Mouse (Mus musculus): ENCODE measurements at regions not wholly inside any gene's neighbourhood (a gene's known extent, or its start where the extent isn't known, plus 50 kb on each side); places are given as distances from the start of the nearest gene placed in this dataset.

DNA sequence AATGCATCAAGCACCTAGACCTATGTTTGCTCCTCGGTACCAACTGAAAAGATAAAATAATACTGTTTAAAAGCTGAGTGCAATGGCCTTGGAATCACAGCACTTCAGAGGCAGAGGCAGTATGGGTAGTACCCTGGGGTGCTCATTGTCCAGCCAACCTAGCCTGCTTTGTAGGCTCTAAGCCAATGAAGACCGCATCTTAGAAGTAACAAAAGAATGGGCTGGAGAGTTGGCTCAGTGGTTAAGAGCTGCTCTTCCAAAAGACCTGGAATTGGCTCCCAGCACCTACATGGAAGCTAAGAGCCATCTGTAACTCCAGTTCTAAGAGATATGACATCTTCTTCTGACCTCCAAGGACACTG is 82.8 kb upstream of the Spdye4c start:
- no peak for TF ChIP-seq EP300 (IDR thresholded peaks at IDR 0.05; ENCODE audit: low read depth)
- no peak for TF ChIP-seq CTCF (IDR thresholded peaks at IDR 0.05; ENCODE audit: low read depth)
